Mouse (Mus musculus) kidney, postnatal 0 days (tissue): ENCODE measurements around the gene L3hypdh. TPM values are rescaled to one million over a fixed set of nuclear protein-coding genes. Genes with fewer than 3 reads are reported as not detected.
A peak's percentile ranks its signal among the peaks of the same experiment; 100 is the strongest.
"Not testable (repeated sequence)": the region's sequence is repeated elsewhere in the genome, so short reads cannot be mapped to it uniquely, and the experiment has no call there.

Source experiments
- ATAC-seq: fragments of 200-750 bp; cut with Nextera tagmentation; replicated peaks from 2 replicates; pipeline ENCODE4 v1.8.0; 2017; ENCODE audit warnings: low read depth, moderate number of reproducible peaks, moderate TSS enrichment, moderate library complexity; ENCODE audit not compliant: low FRiP score
- DNase-seq: peaks from one replicate; pipeline ENCODE4 v3.0.0-alpha.2; 2016; ENCODE audit warnings: low spot score
- H3K27ac ChIP-seq: fragments of 300-500 bp; sonication (generic); 2 replicates; pipeline ENCODE4 v1.5.1; 2014; ENCODE audit warnings: mild to moderate bottlenecking
- H3K27me3 ChIP-seq: fragments of 300-500 bp; sonication (generic); 2 replicates; pipeline ENCODE4 v1.6.1; 2014; ENCODE audit warnings: low read length, mixed read lengths; ENCODE audit not compliant: insufficient read depth
- H3K36me3 ChIP-seq: fragments of 300-500 bp; sonication (generic); 2 replicates; pipeline ENCODE4 v1.6.1; 2014; ENCODE audit warnings: low read length, mixed read lengths; ENCODE audit not compliant: insufficient read depth
- H3K4me1 ChIP-seq: fragments of 300-500 bp; sonication (generic); replicated peaks from 2 replicates; pipeline ENCODE4 v1.6.1; 2014; ENCODE audit warnings: antibody characterized with exemption, low read length, mixed read lengths; ENCODE audit not compliant: insufficient read depth
- H3K4me2 ChIP-seq: fragments of 300-500 bp; sonication (generic); 2 replicates; pipeline ENCODE4 v1.6.1; 2014; ENCODE audit warnings: mild to moderate bottlenecking, low read length, moderate library complexity, mixed read lengths
- H3K4me3 ChIP-seq: fragments of 300-500 bp; sonication (generic); replicated peaks from 2 replicates; pipeline ENCODE4 v1.5.1; 2014; ENCODE audit warnings: low read depth, low read length
- H3K9ac ChIP-seq: fragments of 300-500 bp; sonication (generic); 2 replicates; pipeline ENCODE4 v1.6.1; 2014; ENCODE audit warnings: low read depth, low read length
- H3K9me3 ChIP-seq: fragments of 300-500 bp; sonication (generic); replicated peaks from 2 replicates; pipeline ENCODE4 v1.6.1; 2016; ENCODE audit warnings: low read length, inconsistent platforms, mixed read lengths
- CTCF ChIP-seq: IDR thresholded peaks from 2 replicates; pipeline ENCODE4 v1.5.1; 2016; ENCODE audit warnings: antibody characterized with exemption, low read depth, mild to moderate bottlenecking, moderate library complexity
- WGBS: fragments of 180-500 bp; shearing (Covaris S2); extraction: QIAGEN DNeasy Blood & Tissue Kit; methylation state at CpG from one replicate; pipeline ENCODE4 v1.1.7; 2014; 5-methylcytosine and 5-hydroxymethylcytosine counted together
- polyA plus RNA-seq: library from polyadenylated mRNA; unstranded; fragments of >200 nt; fragmentation: Nextera tagmentation; extraction: Ambion mirVana; gene quantifications from 2 replicates; pipeline ENCODE4 v1.2.1, GENCODE M21; 2015

The L3hypdh gene
- polyA plus RNA-seq, 1 experiment from 2014 or later = 38.9 TPM

GRCm38 (mm10) chr12:72057780-72058179 lies 27.5 kb downstream of the L3hypdh start:
- no peak for DNase-seq
- H3K36me3 ChIP-seq = no peaks in the 10 kb centered on the region
- no peaks in the 10 kb centered on the region for H3K27me3 ChIP-seq
- no peak for TF ChIP-seq CTCF
- H3K27ac ChIP-seq = no peak overlapping the region
- no peak overlapping the region for H3K4me3 ChIP-seq
- no peak overlapping the region for H3K9ac ChIP-seq
- 74% methylated on average over 1 of the region's 1 CpGs for WGBS
- no peak for ATAC-seq
- H3K9me3 ChIP-seq = no peaks in the 10 kb centered on the region
- H3K4me1 ChIP-seq = no peaks in the 10 kb centered on the region
- no peak overlapping the region for H3K4me2 ChIP-seq

- no peak for ATAC-seq
- 31% methylated on average over 6 of the region's 6 CpGs for WGBS
- no peak overlapping the region for H3K9ac ChIP-seq
Measured at GRCm38 (mm10) chr12:72053851-72054250, 31.4 kb downstream of the L3hypdh start.

GRCm38 (mm10) chr12:72053303-72053702 lies 31.9 kb downstream of the L3hypdh start:
- WGBS = 44% methylated on average over 6 of the region's 6 CpGs
- peak; percentile 67 for DNase-seq
- no peaks in the 10 kb centered on the region for H3K27me3 ChIP-seq

More at GRCm38 (mm10) chr12:72053851-72054250, 31.4 kb downstream of the L3hypdh start:
- Histone ChIP-seq H3K36me3 (no peaks in the 10 kb centered on the region), H3K9me3 (no peaks in the 10 kb centered on the region), H3K4me2 (no peak overlapping the region), H3K4me1 (no peaks in the 10 kb centered on the region), H3K27me3 (no peaks in the 10 kb centered on the region), H3K27ac (no peak overlapping the region), H3K4me3 (no peak overlapping the region)
- no peak for DNase-seq
- no peak for TF ChIP-seq CTCF

GRCm38 (mm10) chr12:72052571-72052970 lies 32.7 kb downstream of the L3hypdh start:
- Histone ChIP-seq H3K4me3 (no peak overlapping the region), H3K27ac (no peak overlapping the region), H3K27me3 (no peaks in the 10 kb centered on the region), H3K4me1 (no peaks in the 10 kb centered on the region), H3K9me3 (no peaks in the 10 kb centered on the region), H3K4me2 (no peak overlapping the region), H3K36me3 (no peaks in the 10 kb centered on the region), H3K9ac (no peak overlapping the region)
- 78% methylated on average over 6 of the region's 6 CpGs for WGBS
- DNase-seq (no peak), ATAC-seq (no peak)
- no peak for TF ChIP-seq CTCF

More at GRCm38 (mm10) chr12:72053303-72053702, 31.9 kb downstream of the L3hypdh start:
- Histone ChIP-seq H3K4me1 (no peaks in the 10 kb centered on the region), H3K9ac (no peak overlapping the region), H3K27ac (no peak overlapping the region), H3K4me3 (no peak overlapping the region), H3K4me2 (no peak overlapping the region), H3K36me3 (no peaks in the 10 kb centered on the region), H3K9me3 (no peaks in the 10 kb centered on the region)
- TF ChIP-seq CTCF = peak; percentile 77
- no peak for ATAC-seq

GRCm38 (mm10) chr12:72050821-72051220 lies 34.4 kb downstream of the L3hypdh start:
- H3K4me3 ChIP-seq = no peak overlapping the region
- no peak overlapping the region for H3K4me2 ChIP-seq
- 82% methylated on average over 4 of the region's 4 CpGs for WGBS
- no peaks in the 10 kb centered on the region for H3K4me1 ChIP-seq
- H3K9me3 ChIP-seq = no peaks in the 10 kb centered on the region
- no peak for TF ChIP-seq CTCF
- no peak overlapping the region for H3K9ac ChIP-seq
- no peak overlapping the region for H3K27ac ChIP-seq
- DNase-seq (no peak), ATAC-seq (no peak)
- no peaks in the 10 kb centered on the region for H3K36me3 ChIP-seq
- H3K27me3 ChIP-seq = no peaks in the 10 kb centered on the region

DNA sequence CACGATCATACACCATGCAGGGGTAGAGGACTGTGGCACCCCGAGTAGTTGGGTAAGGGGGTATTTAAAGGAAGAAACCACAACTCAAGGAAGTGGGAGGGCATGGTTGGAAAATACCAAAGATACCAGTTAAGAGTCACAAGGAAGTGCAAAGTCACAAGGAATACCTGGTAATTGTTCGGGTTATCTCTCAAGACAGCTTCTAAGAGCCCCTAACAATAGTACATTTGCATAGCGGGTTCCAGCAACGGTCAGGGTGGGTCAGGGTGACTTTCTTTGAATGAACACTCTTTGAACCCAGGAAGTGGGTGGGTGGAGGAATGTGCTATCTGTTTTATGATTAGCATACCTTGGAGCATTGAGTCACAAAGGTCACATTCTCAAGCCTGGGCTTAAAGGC lies 35.1 kb downstream of the L3hypdh start:
- not testable (repeated sequence) for ATAC-seq, H3K9ac ChIP-seq, DNase-seq, H3K4me2 ChIP-seq, H3K9me3 ChIP-seq, H3K4me1 ChIP-seq, H3K36me3 ChIP-seq, H3K27me3 ChIP-seq, H3K27ac ChIP-seq, H3K4me3 ChIP-seq
- WGBS = 85% methylated on average over 5 of the region's 5 CpGs

- DNase-seq = peak; percentile 84
- peak; percentile 86 for TF ChIP-seq CTCF
- no peak overlapping the region for H3K4me2 ChIP-seq
- H3K27ac ChIP-seq = no peak overlapping the region
- H3K9me3 ChIP-seq = no peaks in the 10 kb centered on the region
- 4% methylated on average over 2 of the region's 2 CpGs for WGBS
- H3K4me1 ChIP-seq = no peaks in the 10 kb centered on the region
- H3K9ac ChIP-seq = no peak overlapping the region
- no peak for ATAC-seq
- no peak overlapping the region for H3K4me3 ChIP-seq
- no peaks in the 10 kb centered on the region for H3K27me3 ChIP-seq
- H3K36me3 ChIP-seq = no peaks in the 10 kb centered on the region
Measured at GRCm38 (mm10) chr12:72047513-72047912, 37.7 kb downstream of the L3hypdh start.
